Mouse (Mus musculus): ENCODE results near the gene Gm10322.

DNA sequence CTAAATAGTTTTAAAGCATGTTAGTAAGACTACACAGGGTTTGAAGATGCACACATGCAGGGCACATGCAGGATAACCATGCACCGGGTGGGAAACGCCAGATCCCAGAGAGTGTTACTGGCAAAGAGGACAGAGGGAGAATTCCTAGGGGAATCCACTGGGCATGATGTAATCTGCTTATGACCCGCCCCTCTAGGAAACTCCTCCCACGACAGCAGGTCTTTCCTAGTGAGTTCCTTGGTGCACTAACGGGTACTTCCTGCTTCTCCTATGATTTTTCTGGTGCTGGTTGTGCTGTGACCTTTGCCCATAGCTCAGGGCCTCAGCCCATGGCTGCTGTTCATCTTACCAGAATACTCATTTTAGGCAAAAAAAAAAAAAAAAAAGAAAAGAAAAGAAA, 12.0 kb upstream of the Gm10322 start:
- TF ChIP-seq CTCF (IDR thresholded peaks at IDR 0.05; ENCODE audit: low read depth, low read length), result no peak
- no peak for TF ChIP-seq GATA1 (IDR thresholded peaks at IDR 0.05; ENCODE audit: borderline replicate concordance, low read length)
- no peak for TF ChIP-seq POLR2AphosphoS5 (IDR thresholded peaks at IDR 0.05; ENCODE audit: insufficient replicate concordance, low read depth, low read length)
